14 mouse cellular contexts compared by ENCODE assay signal in genomic region chr11:78033931-78034617, GRCm38 (mm10). TPM values are rescaled to one million over a fixed set of nuclear protein-coding genes. Genes with fewer than 3 reads are reported as not detected.
DNase-seq lines count a peak whose midpoint lies in the region; ATAC-seq and TF ChIP-seq lines count a peak whose summit lies in the region.
"Had no signal": no experiment of that assay in that cellular context is flagged by ENCODE, and none has a peak within 500 bp of the region (broad histone marks: within the 10 kb centered on the region; RNA-seq: fewer than 3 reads in every experiment).

No protein-coding gene starts in this region.

- H3K9me3 ChIP-seq in hindbrain, embryonic 13.5 days, result no peaks in the 10 kb centered on the region
- no peaks in the 10 kb centered on the region for H3K9me3 ChIP-seq in hindbrain, postnatal 0 days (ENCODE audit: low read length)
- H3K9me3 ChIP-seq in neural tube, embryonic 12.5 days, result no peaks in the 10 kb centered on the region
- no peaks in the 10 kb centered on the region for H3K9me3 ChIP-seq in neural tube, embryonic 15.5 days (replicated peaks)

- no peak overlapping the region for H3K27ac ChIP-seq in hindbrain, embryonic 13.5 days
- H3K27ac ChIP-seq in hindbrain, postnatal 0 days, result no peak overlapping the region
- H3K27ac ChIP-seq in neural tube, embryonic 12.5 days, result no peak overlapping the region
- H3K27ac ChIP-seq in neural tube, embryonic 15.5 days (replicated peaks), result no peak overlapping the region
- H3K27ac ChIP-seq: heart, adult 2 months had no signal

- H3K4me1 ChIP-seq in hindbrain, embryonic 13.5 days (replicated peaks), result peaks cover 51% of the 10 kb centered on the region
- H3K4me1 ChIP-seq in hindbrain, postnatal 0 days (ENCODE audit: insufficient read depth, low read length), result 0 out of 2 replicates have a peak, but pooled peaks cover 9% of the 10 kb centered on the region
- H3K4me1 ChIP-seq in neural tube, embryonic 12.5 days, result peaks cover 41% of the 10 kb centered on the region
- peaks cover 59% of the 10 kb centered on the region for H3K4me1 ChIP-seq in neural tube, embryonic 15.5 days

- no peak for ATAC-seq in hindbrain, embryonic 13.5 days (ENCODE audit: low FRiP score)
- no peak for ATAC-seq in hindbrain, postnatal 0 days
- no peak for ATAC-seq in neural tube, embryonic 12.5 days (ENCODE audit: low FRiP score, low read depth)
- ATAC-seq in neural tube, embryonic 15.5 days (ENCODE audit: low FRiP score), result no peak
- ATAC-seq: forebrain, embryonic 16.5 days had no signal

- peak; percentile 78 to 90 for DNase-seq in adrenal gland, adult (ENCODE audit: inconsistent age in 2 of 2, low spot score in 1 of 2)
- no peak for DNase-seq in adrenal gland, postnatal 4 days (ENCODE audit: low spot score in 2 of 2)
- no peak for DNase-seq in hindbrain, postnatal 0 days (ENCODE audit: low spot score)
- no peak for DNase-seq in neural tube, embryonic 10.5 days (ENCODE audit: extremely low spot score, low spot score)
- DNase-seq in gastrocnemius, postnatal 10 days, result no peak
- DNase-seq: cerebellum, postnatal 14 days; heart, adult 2 months; heart, postnatal 10 days; kidney, adult 8-10 months; kidney, postnatal 4 days had no signal

- TF ChIP-seq CTCF in hindbrain, postnatal 0 days (IDR thresholded peaks at IDR 0.05; ENCODE audit: low read depth), result no peak

- H3K27me3 ChIP-seq in hindbrain, embryonic 13.5 days, result no peaks in the 10 kb centered on the region
- H3K27me3 ChIP-seq in hindbrain, postnatal 0 days (ENCODE audit: insufficient read depth, low read length), result no peaks in the 10 kb centered on the region
- H3K27me3 ChIP-seq in neural tube, embryonic 12.5 days (replicated peaks), result no peaks in the 10 kb centered on the region
- no peaks in the 10 kb centered on the region for H3K27me3 ChIP-seq in neural tube, embryonic 15.5 days (replicated peaks)

- WGBS in hindbrain, embryonic 13.5 days, result 92% methylated on average over 23 of the region's 23 CpGs
- WGBS in hindbrain, postnatal 0 days, result 92% methylated on average over 23 of the region's 23 CpGs
- WGBS in neural tube, embryonic 12.5 days, result 94% methylated on average over 23 of the region's 23 CpGs
- WGBS in neural tube, embryonic 15.5 days, result 96% methylated on average over 23 of the region's 23 CpGs

- H3K36me3 ChIP-seq in hindbrain, embryonic 13.5 days, result peaks cover 29% of the 10 kb centered on the region
- peaks cover 13% of the 10 kb centered on the region for H3K36me3 ChIP-seq in hindbrain, postnatal 0 days (ENCODE audit: insufficient read depth, low read length)
- peaks cover 17% of the 10 kb centered on the region for H3K36me3 ChIP-seq in neural tube, embryonic 12.5 days
- H3K36me3 ChIP-seq in neural tube, embryonic 15.5 days, result peaks cover 13% of the 10 kb centered on the region

- no peak overlapping the region for H3K4me2 ChIP-seq in hindbrain, embryonic 13.5 days
- H3K4me2 ChIP-seq in hindbrain, postnatal 0 days (ENCODE audit: low read depth, low read length), result no peak overlapping the region
- H3K4me2 ChIP-seq in neural tube, embryonic 12.5 days (replicated peaks), result peak overlapping the region; percentile 27; the same call in 1 of the 2 replicates
- H3K4me2 ChIP-seq in neural tube, embryonic 15.5 days, result 0 out of 2 replicates have a peak overlapping the region, but pooled peaks have one; percentile 79

- peak overlapping the region; percentile 20; the same call in 1 of the 2 replicates for H3K9ac ChIP-seq in hindbrain, embryonic 13.5 days
- no peak overlapping the region for H3K9ac ChIP-seq in hindbrain, postnatal 0 days (replicated peaks; ENCODE audit: low read length)
- no peak overlapping the region for H3K9ac ChIP-seq in neural tube, embryonic 12.5 days
- no peak overlapping the region for H3K9ac ChIP-seq in neural tube, embryonic 15.5 days (replicated peaks)

- H3K4me3 ChIP-seq in hindbrain, embryonic 13.5 days, result 0 out of 2 replicates have a peak overlapping the region, but pooled peaks have one; percentile 75
- no peak overlapping the region for H3K4me3 ChIP-seq in hindbrain, postnatal 0 days (ENCODE audit: low read length)
- H3K4me3 ChIP-seq in neural tube, embryonic 12.5 days, result no peak overlapping the region
- H3K4me3 ChIP-seq in neural tube, embryonic 15.5 days (replicated peaks), result no peak overlapping the region
- H3K4me3 ChIP-seq: heart, adult 2 months had no signal

RNA-seq across cellular contexts. Expression of gene Dhrs13, which starts 2.0 kb away (rescaled TPM):
- total RNA-seq in adrenal gland, postnatal 4 days (2021), result 10 to 100 TPM; 10.3 to 12.1 TPM
- 37.1 and 39.3 TPM in 2 replicates for polyA plus RNA-seq in hindbrain, embryonic 13.5 days (2015; fragmentation: Nextera tagmentation; extraction: Ambion mirVana)
- 63.8 and 69.6 TPM in 2 replicates for total RNA-seq in hindbrain, postnatal 0 days (2014; rRNA removed)
- polyA plus RNA-seq in hindbrain, postnatal 0 days (2015; fragmentation: Nextera tagmentation; extraction: Ambion mirVana), result 48.2 and 52.8 TPM in 2 replicates
- 24.5 and 29.0 TPM in 2 replicates for polyA plus RNA-seq in neural tube, embryonic 12.5 days (2016; fragmentation: Nextera tagmentation; extraction: Ambion mirVana)
- 48.2 and 55.3 TPM in 2 replicates for polyA plus RNA-seq in neural tube, embryonic 15.5 days (2015; fragmentation: Nextera tagmentation; extraction: Ambion mirVana)
- total RNA-seq in gastrocnemius, postnatal 10 days (2021), result 1 to 10 TPM; 3.0 to 4.3 TPM

RNA-seq across cellular contexts. Expression of gene Flot2, which starts 3.7 kb away (rescaled TPM):
- 10 to 100 TPM; 81.8 to 83.8 TPM for total RNA-seq in adrenal gland, postnatal 4 days (2021)
- polyA plus RNA-seq in hindbrain, embryonic 13.5 days (2015; fragmentation: Nextera tagmentation; extraction: Ambion mirVana), result 80.5 and 86.4 TPM in 2 replicates
- 107 and 108 TPM in 2 replicates for total RNA-seq in hindbrain, postnatal 0 days (2014; rRNA removed)
- 121 and 123 TPM in 2 replicates for polyA plus RNA-seq in hindbrain, postnatal 0 days (2015; fragmentation: Nextera tagmentation; extraction: Ambion mirVana)
- polyA plus RNA-seq in neural tube, embryonic 12.5 days (2016; fragmentation: Nextera tagmentation; extraction: Ambion mirVana), result 74.8 and 81.0 TPM in 2 replicates
- polyA plus RNA-seq in neural tube, embryonic 15.5 days (2015; fragmentation: Nextera tagmentation; extraction: Ambion mirVana), result 121 and 132 TPM in 2 replicates
- 10 to 100 TPM; 68.3 to 68.5 TPM for total RNA-seq in gastrocnemius, postnatal 10 days (2021)

RNA-seq across cellular contexts. Expression of gene Eral1, which starts 46.1 kb away (rescaled TPM):
- total RNA-seq in adrenal gland, postnatal 4 days (2021), result 10 to 100 TPM; 32.1 to 32.9 TPM
- polyA plus RNA-seq in hindbrain, embryonic 13.5 days (2015; fragmentation: Nextera tagmentation; extraction: Ambion mirVana), result 31.5 and 32.0 TPM in 2 replicates
- 38.4 and 40.3 TPM in 2 replicates for total RNA-seq in hindbrain, postnatal 0 days (2014; rRNA removed)
- polyA plus RNA-seq in hindbrain, postnatal 0 days (2015; fragmentation: Nextera tagmentation; extraction: Ambion mirVana), result 25.7 and 26.9 TPM in 2 replicates
- polyA plus RNA-seq in neural tube, embryonic 12.5 days (2016; fragmentation: Nextera tagmentation; extraction: Ambion mirVana), result 29.7 and 32.4 TPM in 2 replicates
- 30.1 and 30.9 TPM in 2 replicates for polyA plus RNA-seq in neural tube, embryonic 15.5 days (2015; fragmentation: Nextera tagmentation; extraction: Ambion mirVana)
- total RNA-seq in gastrocnemius, postnatal 10 days (2021), result 10 to 100 TPM; 17.8 to 21.6 TPM

RNA-seq across cellular contexts. Expression of gene Phf12, which starts 51.5 kb away (rescaled TPM):
- total RNA-seq in adrenal gland, postnatal 4 days (2021), result 10 to 100 TPM; 80.7 to 81.8 TPM
- polyA plus RNA-seq in hindbrain, embryonic 13.5 days (2015; fragmentation: Nextera tagmentation; extraction: Ambion mirVana), result 18.9 and 21.2 TPM in 2 replicates
- 31.9 and 34.9 TPM in 2 replicates for total RNA-seq in hindbrain, postnatal 0 days (2014; rRNA removed)
- 8.3 and 8.7 TPM in 2 replicates for polyA plus RNA-seq in hindbrain, postnatal 0 days (2015; fragmentation: Nextera tagmentation; extraction: Ambion mirVana)
- 29.5 and 29.7 TPM in 2 replicates for polyA plus RNA-seq in neural tube, embryonic 12.5 days (2016; fragmentation: Nextera tagmentation; extraction: Ambion mirVana)
- polyA plus RNA-seq in neural tube, embryonic 15.5 days (2015; fragmentation: Nextera tagmentation; extraction: Ambion mirVana), result 14.6 and 16.9 TPM in 2 replicates
- total RNA-seq in gastrocnemius, postnatal 10 days (2021), result 10 to 100 TPM; 19.7 to 35.4 TPM

Comparison
In these comparisons a context has a peak if more than half of its experiments do, and no peak if none do; other contexts are left out.
1. DNase-seq: peak in adrenal gland, adult (2 of 2); none in adrenal gland, postnatal 4 days (0 of 2), hindbrain, postnatal 0 days (single experiment), neural tube, embryonic 10.5 days (single experiment) and gastrocnemius, postnatal 10 days (single experiment).
2. H3K4me2 ChIP-seq: peak in neural tube, embryonic 12.5 days (single experiment) and neural tube, embryonic 15.5 days (single experiment); none in hindbrain, embryonic 13.5 days (single experiment) and hindbrain, postnatal 0 days (single experiment).